Mouse (Mus musculus): ENCODE measurements around the gene Cacna2d1.

Gene Cacna2d1

DNA sequence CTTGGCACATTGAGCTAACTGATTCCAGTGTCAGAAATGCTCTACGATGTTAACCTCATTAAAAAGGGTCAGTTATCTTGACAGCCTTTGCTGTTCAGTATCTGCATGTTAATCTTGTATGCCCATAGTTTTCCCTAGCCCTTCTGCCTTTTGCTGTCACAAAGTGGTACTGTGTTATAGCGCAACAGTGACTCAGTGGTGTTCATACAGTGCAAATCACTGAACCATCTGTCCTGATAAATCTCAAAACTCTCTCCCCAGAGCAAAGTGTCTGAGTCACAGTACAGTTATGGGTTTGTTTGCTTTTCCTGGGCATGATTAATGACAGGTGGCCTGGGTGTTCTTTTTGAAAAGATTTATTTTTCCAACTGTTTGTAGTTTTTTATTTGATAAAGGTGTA lies 122.3 kb downstream of the Cacna2d1 start:
- no peak for DNase-seq (ENCODE audit: low read depth, low spot score)

DNA sequence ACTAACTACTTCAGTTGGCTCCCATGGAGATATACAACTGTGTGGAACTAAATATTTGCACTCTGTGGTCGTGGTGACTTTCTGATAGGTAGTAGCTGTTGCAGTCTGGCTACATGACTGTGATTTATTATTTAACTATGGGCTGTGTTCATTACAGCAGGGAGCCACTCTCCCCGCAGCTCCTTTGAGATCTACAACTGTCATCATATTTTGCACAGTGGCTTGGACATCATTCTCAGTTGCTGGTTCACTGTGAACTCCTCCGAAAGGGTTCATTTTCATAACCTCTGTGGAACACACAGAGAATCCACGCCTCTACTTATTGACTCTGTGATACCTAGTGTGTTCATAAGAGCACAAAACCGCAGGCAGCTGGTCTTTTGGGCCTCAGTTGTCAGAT lies 128.3 kb downstream of the Cacna2d1 start:
- DNase-seq (ENCODE audit: low read depth, low spot score), result no peak

DNA sequence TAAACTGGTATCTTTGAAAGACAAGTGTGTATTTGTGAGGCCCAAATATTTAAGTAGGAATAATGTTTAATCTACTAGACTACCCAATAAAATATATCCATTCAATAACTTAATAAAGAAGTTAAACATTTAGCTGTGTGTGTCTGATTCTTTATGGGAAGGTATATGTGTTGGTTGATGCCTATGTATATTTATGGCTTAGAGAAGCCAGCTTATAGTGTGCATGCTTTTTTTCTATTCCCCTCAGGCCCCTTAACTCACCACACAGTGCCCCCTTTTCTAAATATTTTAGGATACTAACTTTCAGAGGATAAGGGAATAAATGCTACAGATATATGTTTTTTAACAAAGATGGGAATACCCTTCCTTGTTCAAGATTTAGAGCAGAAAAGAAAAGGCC lies 128.8 kb downstream of the Cacna2d1 start:
- DNase-seq (ENCODE audit: low read depth, low spot score), result no peak

DNA sequence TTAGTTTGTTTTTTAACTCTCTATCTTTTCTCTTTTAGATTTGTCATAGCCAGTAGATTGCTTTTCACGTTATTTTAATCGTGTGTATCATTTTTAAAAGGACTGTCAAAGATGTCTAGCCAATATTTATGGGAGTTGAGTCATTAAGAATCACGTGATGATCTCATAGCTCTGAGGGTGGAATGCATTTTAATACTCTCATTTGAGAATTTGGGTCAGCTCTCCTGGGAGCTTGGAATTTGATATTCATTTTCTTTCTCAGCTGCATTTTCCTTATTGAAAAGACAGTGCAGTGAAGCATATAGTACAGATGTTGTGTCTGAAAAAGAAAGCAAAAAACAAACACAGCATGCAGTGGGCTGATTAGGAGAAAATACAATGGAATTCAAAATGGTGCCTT lies 129.5 kb downstream of the Cacna2d1 start:
- DNase-seq (ENCODE audit: low read depth, low spot score), result no peak

DNA sequence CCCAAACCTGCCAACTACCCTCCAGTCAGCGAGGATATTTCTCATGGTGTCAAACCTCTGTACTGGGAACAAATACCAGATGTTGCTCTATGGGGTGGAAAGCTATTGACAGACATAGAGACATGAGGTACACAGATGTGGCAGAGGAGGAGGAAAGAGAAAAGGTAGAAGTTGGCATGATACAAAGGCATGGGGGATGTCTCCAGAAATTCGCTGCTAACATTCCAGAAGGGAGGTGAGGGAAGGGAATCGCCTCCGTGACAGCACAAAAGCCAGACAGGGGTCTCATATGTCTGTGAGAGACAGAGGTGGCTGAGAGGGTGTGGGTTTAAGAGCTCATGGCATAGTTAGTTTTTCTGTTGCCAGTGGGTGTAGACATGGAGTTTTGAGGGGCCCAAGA lies 131.3 kb downstream of the Cacna2d1 start:
- DNase-seq (ENCODE audit: low read depth, low spot score), result no peak

DNA sequence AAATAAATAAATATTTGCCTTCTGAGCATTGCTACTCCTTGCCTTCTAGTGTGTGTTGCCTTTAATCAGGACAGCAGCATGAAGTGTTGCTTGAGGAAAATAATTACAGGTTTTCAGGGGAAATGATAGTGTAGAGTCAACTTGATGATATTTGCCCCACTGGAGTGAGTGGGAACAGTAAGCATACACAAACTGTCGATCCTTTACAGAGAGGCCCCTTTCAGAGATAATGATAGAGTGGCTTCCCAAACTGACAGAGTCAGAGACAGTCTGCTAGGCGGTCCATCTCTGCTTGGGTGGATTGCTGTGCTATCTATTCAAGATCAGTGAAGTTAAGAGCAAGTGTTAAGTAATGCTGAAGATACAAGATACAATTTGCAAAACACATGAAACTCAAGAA lies 147.8 kb downstream of the Cacna2d1 start:
- DNase-seq (ENCODE audit: low read depth, low spot score), result no peak

DNA sequence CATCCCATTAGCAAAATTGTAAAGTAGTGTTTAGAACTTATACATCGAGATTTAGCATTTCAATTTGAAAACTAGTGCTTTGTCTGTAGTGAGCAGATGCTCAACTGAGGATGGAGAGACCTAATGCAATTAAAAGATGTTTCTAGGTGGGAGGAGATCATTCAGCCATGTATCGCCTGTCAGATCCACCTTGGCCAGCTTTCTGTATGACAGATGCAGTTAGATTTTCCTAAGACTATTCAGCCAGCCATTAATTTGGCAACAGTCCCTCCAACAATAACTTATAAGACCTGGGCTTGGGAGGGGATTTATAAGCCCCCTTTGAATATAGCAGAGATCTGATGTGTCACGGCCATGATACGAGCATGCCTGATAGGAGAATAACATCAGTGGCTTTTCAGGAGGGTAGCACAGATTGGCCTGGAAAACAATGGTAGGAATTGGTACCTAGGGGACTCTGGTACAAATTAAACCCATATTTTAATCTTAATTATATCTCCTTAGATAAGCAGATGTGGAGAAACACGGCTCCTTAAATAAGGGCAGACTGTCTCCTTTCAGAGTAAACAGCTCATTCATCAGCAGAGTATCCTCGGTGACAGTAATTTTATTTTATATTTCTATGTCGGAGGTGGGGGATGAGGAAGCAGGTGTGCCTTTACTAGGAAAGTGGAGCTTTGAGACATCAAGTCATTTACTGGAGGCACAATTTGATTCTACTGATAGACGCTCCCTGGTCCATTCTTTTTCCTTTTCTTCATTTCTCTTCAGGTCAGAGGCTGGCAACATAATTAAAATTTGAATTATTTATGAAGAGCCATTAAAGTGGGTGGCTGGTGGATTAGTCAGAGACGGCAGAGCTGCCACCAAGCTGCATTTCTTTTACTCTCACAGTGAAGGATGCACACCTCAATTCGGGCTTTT lies 152.8 kb downstream of the Cacna2d1 start:
- no peak for DNase-seq (ENCODE audit: low read depth, low spot score)

DNA sequence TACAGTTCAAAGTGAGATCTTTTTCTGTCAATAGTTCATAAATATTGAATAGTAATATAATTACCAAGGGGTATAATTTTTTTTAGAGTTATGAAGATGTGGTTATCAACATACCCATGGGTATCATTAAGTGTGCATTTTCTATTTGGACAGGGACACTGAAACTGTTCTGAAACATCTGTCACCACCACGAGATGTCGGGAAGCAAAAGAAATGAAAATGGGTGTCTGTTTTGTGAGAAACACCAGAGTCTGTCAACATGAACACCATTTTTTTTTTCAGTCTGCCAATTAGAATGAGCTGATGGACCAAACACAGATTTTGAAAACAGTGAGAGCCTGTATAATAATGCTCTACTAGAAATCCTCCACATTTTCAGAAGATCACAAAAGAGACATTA lies 153.5 kb downstream of the Cacna2d1 start:
- DNase-seq (ENCODE audit: low read depth, low spot score), result no peak

DNA sequence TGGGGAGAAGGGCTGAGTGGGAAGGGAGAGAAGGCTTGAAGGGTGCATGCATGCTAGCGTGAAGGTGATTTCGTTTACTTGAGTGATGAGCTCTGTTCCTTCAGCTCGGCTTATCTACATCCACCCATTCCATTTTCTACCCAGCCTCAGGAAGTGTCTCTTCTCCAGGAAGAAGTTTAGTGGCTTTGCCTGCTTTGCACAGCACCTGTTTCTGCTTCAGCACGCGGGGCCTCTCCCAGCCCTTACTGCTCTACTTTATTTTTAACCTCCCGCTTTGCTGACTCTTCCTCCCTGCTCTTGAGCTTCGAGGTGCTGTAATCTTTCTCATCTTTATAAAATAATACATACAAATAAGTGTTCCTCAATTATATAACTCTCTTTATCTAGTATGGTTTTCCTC lies 158.0 kb downstream of the Cacna2d1 start:
- no peak for DNase-seq (ENCODE audit: low read depth, low spot score)

DNA sequence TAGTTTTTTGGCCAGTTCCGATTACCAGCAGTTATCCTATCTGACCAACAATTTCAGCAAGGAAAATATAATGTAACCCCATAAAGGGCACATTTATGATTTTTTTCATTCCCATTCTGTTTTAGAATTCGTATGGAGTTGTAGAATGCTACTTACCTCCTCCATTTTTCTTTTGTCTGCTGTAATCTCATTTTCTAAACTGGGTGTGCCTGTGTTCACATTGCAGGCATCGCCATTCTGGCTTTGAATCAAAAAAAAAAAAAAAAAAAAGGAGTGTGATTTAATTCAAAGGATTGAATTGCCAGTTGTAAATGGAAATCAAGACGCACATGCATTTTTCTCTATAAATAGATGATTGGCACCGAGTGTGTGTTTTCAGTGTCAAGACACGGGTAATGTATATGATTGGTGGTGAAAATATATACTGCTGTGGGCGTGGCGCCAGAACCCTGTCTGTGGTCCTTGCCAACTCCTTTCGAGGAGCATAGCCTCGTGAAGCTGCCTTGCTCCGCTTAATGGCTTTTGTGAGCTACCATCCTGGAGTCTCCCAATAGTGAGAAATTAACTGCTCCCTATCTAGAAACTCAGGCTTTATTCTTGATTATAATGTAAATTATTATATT lies 158.7 kb downstream of the Cacna2d1 start:
- DNase-seq (ENCODE audit: low read depth, low spot score), result no peak

DNA sequence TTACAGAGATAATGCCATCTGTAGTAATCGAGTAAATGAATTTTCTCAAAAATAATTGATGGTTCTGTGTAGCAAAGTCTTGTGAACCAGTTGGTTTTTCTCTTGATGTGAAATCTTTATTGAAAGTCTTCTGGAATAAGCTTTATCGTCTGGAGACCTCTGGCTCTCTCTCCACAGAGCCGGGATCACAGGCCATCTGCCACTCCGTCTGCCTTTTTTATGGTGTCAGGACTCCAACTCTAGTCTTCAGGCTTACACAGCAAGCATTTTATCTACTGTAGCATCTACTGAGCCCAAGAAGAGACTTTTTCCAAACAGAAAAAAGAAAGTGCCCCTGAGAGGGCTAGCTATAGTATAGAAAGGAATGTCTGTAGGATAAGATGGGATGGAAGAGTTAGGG lies 160.9 kb downstream of the Cacna2d1 start:
- no peak for DNase-seq (ENCODE audit: low read depth, low spot score)

DNA sequence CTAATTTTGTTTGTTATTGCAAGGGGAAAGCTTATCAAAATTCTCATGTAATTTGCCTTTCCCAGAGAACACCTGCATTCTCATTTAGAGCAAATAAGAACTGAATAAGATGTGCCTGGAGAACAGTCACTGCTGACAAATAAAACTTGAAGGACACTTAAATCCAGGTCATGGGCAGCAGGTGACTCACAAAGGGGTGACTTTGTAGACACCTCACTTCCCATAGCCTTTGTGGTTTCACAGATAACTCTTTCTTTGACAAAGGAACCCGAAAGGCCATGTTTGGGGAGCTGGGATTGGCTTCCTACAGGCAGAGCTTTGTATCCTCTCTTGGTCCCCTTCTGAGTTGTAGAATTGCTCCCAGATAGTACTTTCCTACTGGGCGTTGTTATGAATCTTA lies 164.3 kb downstream of the Cacna2d1 start:
- DNase-seq (ENCODE audit: low read depth, low spot score), result no peak

DNA sequence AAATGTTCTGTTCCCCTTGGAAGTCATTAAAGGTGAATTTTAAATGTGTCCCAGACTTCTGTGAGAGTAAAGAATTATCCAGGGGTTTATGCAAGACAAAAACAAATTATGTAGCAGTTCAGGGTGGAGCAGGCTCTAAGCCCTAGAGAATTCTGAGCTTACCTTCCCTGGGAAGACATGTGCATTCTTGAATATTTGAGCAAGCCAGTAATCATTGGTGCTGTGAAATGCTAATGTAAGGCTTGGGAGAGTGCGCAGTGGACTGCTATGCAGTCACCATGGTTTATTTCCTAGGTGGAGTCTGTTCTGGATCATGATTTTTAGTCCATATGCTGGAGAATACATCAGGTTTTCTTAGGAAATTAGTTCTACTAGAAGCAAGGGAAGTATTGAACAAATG lies 167.3 kb downstream of the Cacna2d1 start:
- no peak for DNase-seq (ENCODE audit: low read depth, low spot score)

DNA sequence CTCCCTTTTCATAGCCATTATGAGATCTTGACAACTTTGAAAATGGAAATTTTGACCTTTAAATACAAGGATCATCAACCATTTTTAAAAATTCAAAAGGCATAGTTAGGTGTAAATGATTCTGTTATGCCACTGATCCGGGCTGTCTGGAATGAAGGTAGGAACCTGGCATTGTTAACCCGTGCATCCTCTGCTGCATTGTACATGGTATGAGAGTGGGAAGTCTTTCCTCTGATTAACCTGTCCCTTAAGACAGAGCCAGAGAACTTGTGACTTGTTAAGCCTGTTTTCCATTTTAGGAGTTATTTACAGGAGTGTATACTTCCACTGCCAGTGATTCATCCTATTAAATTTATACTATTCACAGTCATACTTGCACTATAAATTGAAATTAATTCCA lies 171.2 kb downstream of the Cacna2d1 start:
- DNase-seq (ENCODE audit: low read depth, low spot score), result no peak

DNA sequence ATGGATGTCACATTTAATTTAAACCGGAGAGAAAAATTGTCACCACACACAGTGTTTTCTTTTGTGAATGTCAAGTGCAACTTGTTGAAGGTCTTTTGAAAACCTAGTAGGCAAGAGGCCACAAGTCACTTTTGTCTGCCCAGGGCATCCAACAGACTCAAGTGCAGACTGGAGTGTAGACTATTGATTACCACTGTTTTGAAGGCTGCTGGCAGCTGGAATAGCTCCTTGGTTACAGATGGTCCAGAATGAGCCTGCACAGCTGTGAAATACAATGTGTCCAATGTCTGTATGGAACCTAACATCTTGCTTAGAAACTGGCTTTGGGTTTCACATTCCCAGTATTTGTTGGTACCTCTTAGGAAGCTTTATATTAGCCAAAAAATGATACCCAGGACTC lies 176.2 kb downstream of the Cacna2d1 start:
- DNase-seq (ENCODE audit: low read depth, low spot score), result no peak

DNA sequence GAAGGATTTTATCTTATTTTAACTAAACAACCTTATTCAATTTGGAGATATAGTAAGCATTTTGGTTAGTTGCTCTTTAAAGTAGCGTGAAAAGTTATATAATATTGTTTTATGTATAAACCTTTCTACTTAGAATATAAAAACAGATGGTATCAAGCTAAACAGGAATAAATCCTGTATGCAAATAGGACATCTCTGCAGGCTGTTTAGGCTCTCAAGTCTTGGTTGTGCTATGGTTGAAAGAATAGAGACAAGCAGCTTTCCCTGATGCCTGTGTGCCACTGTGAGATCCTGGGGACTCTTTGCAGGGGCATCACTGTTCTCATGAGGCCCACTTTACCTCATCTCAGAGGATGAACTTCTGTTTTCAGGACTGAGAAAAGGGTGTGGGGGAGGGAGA lies 179.4 kb downstream of the Cacna2d1 start:
- DNase-seq (ENCODE audit: low read depth, low spot score), result no peak

DNA sequence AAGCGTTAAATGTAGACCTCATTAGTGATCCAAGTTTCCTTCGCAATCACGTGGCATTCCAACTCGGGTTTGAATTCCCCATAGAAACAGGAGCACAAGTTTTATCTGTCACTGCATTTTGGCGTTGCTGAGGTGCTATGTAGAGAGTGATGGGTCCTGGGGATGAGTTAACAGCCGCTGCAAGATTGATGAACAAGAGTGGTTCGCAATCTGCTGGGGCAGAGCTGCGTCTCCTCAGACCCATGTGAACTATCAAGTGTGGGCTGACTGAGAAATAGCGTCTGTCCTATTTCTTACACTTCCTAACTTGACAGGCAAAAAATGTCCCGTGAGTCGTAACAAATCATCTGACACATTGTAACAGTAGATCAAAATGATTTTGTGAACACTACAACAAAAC lies 186.8 kb downstream of the Cacna2d1 start:
- no peak for DNase-seq (ENCODE audit: low read depth, low spot score)

DNA sequence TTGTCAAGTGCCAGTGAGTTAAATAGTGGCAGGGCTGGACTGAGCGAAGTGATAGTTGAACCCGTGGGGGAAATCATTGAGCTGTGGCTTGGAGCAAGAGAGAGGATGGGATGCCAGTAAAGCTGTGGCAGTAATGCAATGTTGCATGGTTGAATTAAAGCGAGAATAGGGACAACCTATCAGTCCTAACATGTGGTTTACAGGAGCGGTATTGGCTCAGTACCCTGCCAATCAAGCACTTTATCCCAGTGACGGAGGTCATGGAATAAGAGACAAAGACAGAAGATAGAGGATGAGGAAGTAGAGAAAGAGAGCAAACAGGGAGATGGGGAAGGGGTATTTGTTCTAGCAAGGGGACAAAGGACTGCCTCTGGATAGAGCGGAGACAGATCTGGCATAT lies 187.6 kb downstream of the Cacna2d1 start:
- no peak for DNase-seq (ENCODE audit: low read depth, low spot score)

DNA sequence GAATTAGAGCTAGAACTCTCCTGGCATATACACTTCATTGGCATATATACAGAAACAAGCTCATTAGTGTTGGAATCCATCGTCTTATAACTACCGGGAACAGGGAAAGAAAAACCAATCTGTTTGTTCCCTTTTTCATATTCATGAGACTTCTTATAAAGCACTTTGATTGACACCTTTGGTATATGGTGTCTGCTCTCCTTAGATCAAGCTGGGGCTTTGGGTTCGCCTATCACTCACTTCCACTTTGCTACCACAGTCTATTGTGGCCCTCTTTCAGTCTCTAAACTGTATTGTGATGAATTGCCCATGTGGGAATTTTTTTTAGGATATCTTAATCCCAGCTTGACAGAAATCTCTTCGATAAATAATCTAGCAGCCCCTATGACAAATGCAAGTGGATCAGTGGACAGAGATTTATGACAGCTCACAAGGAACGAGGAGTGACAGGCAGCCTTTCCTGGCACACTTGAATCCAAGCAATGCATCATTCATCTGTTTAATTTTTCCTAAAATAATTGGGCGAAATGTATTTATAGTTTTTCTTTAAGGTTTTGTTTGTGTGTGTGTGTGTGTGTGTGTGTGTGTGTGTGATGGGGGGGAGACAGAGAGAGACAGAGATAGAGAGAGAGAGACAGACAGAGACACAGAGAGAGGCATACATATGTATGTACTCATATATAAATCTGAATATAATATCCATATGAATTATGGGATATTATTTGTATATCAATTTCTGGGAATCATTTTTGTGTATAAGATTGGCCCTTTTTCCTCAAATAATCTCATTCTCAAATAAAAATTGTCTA lies 200.0 kb downstream of the Cacna2d1 start:
- DNase-seq (ENCODE audit: low read depth, low spot score), result peak; percentile 52

DNA sequence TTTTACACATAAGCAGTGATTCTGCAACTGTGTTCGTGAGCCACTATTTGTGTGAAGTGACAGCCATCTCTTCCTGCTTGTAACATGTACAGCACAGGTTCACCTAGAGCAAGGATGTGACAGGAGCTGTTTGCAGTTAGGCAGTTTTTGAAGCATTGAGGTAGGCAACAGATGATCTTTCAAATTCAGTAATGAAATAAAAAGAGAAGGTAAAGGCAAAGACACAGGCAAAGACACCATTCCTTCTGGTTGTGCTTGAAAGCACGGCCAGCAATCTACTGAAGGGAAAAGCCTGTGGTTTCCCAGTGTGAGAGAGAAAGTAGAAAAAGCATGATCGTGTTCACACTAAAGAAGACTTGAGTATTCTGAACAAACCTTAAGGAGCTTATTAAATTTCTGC lies 201.5 kb downstream of the Cacna2d1 start:
- no peak for DNase-seq (ENCODE audit: low read depth, low spot score)

DNA sequence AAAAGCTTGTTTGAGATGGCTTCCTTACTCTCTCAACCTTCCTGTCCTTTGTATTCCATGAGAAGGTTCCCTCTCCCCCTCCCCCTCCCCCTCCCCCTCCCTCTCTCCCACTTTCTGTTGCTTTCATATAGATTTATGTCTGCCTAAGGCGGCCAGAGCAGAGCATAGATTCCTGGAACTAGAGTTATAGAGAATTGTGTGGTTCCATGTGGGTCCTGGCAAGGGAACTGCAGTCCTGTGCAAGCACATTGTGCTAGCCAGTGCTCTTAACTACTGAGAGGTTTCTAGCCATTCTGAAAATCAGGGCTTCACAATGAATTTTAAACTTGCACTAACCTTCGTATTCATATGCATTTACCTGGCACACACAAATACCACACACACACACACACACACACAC lies 202.3 kb downstream of the Cacna2d1 start:
- no peak for DNase-seq (ENCODE audit: low read depth, low spot score)

DNA sequence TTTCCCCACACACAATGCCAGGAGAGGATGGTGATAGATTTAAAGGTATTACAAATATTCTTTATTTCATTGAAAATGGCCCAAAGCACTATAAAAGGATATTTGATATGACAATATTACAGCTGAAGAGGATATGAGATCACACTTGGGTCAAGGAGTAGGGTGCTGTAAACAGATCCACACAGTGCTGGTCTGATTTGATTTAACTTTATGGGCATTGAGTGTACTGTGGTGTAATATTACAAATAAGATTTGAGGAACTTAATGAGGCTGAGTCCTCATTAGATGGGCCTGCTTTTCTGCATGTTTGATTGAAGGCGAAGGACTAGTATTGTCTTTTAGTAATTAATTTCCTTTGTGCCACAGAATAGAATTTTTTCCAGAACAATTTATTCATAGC lies 212.1 kb downstream of the Cacna2d1 start:
- no peak for DNase-seq (ENCODE audit: low read depth, low spot score)
